Mouse (Mus musculus): ENCODE measurements around the gene Rbm47. TPM values are rescaled to one million over a fixed set of nuclear protein-coding genes. Genes with fewer than 3 reads are reported as not detected.

The Rbm47 gene
- polyA plus RNA-seq, 1 experiment from 2014 or later = 9.9 TPM

DNA sequence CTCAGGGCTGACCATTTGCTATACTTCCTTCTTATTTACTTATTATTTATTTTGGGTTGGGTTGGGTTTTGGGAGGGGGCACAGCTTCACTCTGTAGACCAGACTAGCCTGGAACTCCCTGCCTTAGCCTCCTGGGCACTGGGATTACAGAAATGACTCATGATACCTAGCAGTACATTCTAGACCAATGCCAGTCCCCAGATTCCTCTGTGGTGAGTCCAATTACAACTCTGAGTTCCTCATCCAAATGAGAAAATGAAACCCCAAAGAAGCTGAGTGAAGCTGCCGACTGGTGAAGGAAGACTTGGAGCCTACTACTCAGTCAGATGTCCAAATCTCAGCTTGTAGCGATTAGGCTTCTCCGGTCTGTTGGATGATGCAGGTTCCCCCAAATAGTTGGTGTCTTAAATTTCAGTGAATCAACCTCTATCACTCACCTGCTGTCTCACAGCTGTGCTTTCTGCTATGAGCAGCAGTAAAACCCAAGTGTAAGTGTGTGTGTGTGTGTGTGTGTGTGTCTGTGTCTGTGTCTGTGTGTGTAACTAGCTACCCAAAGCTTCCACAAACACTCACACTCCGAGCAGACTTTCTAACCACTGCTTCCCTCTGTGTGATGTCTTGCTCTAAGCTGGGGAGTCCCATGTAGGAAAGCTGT is 84.5 kb downstream of the Rbm47 start:
- 93% methylated on average over 4 of the region's 4 CpGs for WGBS
- no peaks in the 10 kb centered on the region for H3K36me3 ChIP-seq
- H3K4me1 ChIP-seq (replicated peaks) = no peaks in the 10 kb centered on the region
- DNase-seq (ENCODE audit: low spot score) = no peak
- H3K27me3 ChIP-seq (ENCODE audit: insufficient read depth, poor library complexity, severe bottlenecking) = no peaks in the 10 kb centered on the region
- no peak overlapping the region for H3K4me3 ChIP-seq
- no peaks in the 10 kb centered on the region for H3K9me3 ChIP-seq
- H3K27ac ChIP-seq = no peak overlapping the region

DNA sequence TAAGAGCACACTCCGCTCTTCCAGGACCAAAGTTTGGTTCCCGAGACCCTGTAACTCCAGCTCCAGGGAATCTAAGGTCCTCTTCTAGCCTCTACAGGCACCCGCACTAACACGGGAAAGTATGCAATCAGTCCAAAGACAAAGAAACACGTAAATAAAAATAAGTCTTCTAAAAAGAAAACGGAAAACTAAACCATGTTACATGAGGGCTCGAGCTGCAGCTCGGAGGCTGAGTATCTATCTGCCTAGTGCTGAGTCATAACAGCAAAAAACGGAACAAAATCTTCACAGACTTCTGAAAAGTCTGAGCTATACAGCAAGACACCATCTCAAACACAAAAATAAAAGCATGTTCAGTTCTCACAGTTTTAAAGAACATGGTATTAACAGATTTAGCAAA is 86.0 kb downstream of the Rbm47 start:
- no peak overlapping the region for H3K27ac ChIP-seq
- no peaks in the 10 kb centered on the region for H3K36me3 ChIP-seq
- 90% methylated on average over 9 of the region's 9 CpGs for WGBS
- peaks cover 6% of the 10 kb centered on the region; the same call in 1 of the 2 replicates for H3K4me1 ChIP-seq (replicated peaks)
- DNase-seq (ENCODE audit: low spot score) = no peak
- H3K27me3 ChIP-seq (ENCODE audit: insufficient read depth, poor library complexity, severe bottlenecking) = no peaks in the 10 kb centered on the region
- H3K4me3 ChIP-seq = no peak overlapping the region
- no peaks in the 10 kb centered on the region for H3K9me3 ChIP-seq

DNA sequence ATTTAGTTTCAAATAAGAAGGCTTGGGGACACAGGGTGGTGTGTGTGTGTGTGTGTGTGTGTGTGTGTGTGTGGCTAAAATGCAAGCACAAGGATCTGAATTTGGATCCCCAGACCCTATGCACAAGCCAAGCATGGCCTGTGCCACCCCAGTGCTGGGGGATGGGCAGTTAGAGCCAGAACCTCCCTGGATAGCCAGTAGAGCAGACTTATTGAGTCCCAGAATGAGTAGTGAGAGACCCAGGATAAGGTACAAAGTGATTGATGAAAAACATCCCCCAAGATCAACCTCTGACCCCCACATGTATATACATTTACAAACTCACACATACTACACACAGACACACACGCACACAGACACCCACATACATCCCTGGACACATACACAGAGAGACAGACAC is 86.6 kb downstream of the Rbm47 start:
- Histone ChIP-seq H3K4me1 (replicated peaks) (peaks cover 6% of the 10 kb centered on the region; the same call in 1 of the 2 replicates), H3K27ac (no peak overlapping the region), H3K36me3 (no peaks in the 10 kb centered on the region), H3K4me3 (no peak overlapping the region), H3K9me3 (no peaks in the 10 kb centered on the region), H3K27me3 (ENCODE audit: insufficient read depth, poor library complexity, severe bottlenecking) (no peaks in the 10 kb centered on the region)
- WGBS = 72% methylated on average over 1 of the region's 1 CpGs
- no peak for DNase-seq (ENCODE audit: low spot score)

DNA sequence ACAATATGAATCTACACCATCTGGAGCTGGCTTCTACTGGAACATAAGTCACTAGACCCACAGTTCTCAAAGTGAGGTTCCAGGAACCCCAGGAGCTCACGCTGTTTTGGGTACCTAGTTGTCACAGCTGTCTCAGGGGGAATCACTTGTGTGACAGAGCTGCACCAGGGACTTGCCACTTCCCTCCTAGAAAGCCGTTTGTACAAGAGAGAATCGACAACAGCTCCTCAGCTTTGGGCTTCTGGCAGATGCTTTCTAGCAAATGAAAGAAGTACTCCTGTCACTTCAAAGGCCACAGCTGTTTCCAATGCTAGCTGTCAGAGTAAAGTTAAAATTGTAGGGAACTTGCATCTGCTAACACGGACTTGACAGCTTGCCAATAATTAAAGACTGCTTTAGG is 87.4 kb downstream of the Rbm47 start:
- Histone ChIP-seq H3K4me1 (replicated peaks) (peaks cover 6% of the 10 kb centered on the region; the same call in 1 of the 2 replicates), H3K4me3 (no peak overlapping the region), H3K36me3 (no peaks in the 10 kb centered on the region), H3K9me3 (no peaks in the 10 kb centered on the region), H3K27me3 (ENCODE audit: insufficient read depth, poor library complexity, severe bottlenecking) (no peaks in the 10 kb centered on the region), H3K27ac (no peak overlapping the region)
- WGBS = 59% methylated on average over 4 of the region's 4 CpGs
- no peak for DNase-seq (ENCODE audit: low spot score)

DNA sequence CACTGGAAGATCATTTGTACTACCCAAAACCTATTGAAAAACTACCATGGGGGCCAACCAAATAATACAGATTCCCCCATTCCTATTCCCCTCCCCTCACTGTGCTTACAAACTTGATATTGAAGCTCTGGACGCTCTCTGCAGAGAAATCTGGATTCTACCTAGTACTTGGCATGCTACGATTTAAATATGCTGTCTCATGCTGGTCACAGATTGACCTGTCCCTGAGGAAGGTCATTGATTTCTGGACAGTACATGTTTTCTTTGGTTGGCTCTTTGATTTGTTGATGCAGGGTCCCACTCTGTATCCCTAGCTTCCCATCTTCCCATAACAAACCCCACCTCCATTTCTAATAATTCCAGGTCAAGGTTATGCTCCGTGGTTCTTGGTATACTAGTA is 88.4 kb downstream of the Rbm47 start:
- Histone ChIP-seq H3K36me3 (no peaks in the 10 kb centered on the region), H3K27ac (no peak overlapping the region), H3K9me3 (no peaks in the 10 kb centered on the region), H3K27me3 (ENCODE audit: insufficient read depth, poor library complexity, severe bottlenecking) (no peaks in the 10 kb centered on the region), H3K4me3 (no peak overlapping the region), H3K4me1 (replicated peaks) (peaks cover 6% of the 10 kb centered on the region; the same call in 1 of the 2 replicates)
- 94% methylated on average over 3 of the region's 3 CpGs for WGBS
- no peak for DNase-seq (ENCODE audit: low spot score)

DNA sequence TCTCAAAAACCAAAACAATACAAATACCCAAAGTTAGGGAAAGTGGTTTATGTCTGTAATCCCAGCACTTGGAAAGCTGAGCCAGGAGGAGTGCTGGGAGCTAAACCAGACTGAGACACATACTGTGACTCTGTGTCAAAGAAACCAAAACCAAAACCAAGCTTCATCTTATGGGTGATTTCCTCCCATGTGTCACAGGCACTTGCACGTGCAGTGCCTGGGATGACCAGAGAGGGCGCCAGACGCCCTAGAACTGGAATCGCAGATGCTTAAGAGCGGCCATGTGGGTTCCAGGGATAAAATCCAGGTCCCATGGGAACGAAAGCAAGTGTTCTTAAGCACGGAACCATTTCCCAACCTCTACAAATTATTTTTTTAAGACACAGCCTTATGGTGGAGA is 89.6 kb downstream of the Rbm47 start:
- Histone ChIP-seq H3K4me3 (no peak overlapping the region), H3K27me3 (ENCODE audit: insufficient read depth, poor library complexity, severe bottlenecking) (no peaks in the 10 kb centered on the region), H3K9me3 (no peaks in the 10 kb centered on the region), H3K4me1 (replicated peaks) (peaks cover 6% of the 10 kb centered on the region; the same call in 1 of the 2 replicates), H3K27ac (no peak overlapping the region), H3K36me3 (no peaks in the 10 kb centered on the region)
- DNase-seq (ENCODE audit: low spot score) = peak; percentile 55
- WGBS = 39% methylated on average over 7 of the region's 7 CpGs

DNA sequence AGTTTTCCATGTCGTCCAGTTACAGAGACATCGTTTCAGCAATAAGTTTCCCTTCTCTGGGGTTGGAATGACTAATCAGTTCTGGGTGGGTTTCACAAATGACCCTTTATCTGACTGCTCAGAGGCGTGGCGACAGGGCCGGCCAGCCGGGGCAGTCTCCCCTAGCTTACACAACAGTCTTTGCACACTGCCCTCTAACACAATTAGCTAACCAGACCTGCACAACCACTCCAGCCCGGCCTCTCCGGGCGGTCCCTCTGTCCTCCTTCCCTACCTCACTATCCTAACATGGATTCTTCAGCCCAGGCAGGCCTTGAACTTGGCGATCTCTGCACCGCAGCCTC is 90.7 kb downstream of the Rbm47 start:
- H3K27ac ChIP-seq = no peak overlapping the region

DNA sequence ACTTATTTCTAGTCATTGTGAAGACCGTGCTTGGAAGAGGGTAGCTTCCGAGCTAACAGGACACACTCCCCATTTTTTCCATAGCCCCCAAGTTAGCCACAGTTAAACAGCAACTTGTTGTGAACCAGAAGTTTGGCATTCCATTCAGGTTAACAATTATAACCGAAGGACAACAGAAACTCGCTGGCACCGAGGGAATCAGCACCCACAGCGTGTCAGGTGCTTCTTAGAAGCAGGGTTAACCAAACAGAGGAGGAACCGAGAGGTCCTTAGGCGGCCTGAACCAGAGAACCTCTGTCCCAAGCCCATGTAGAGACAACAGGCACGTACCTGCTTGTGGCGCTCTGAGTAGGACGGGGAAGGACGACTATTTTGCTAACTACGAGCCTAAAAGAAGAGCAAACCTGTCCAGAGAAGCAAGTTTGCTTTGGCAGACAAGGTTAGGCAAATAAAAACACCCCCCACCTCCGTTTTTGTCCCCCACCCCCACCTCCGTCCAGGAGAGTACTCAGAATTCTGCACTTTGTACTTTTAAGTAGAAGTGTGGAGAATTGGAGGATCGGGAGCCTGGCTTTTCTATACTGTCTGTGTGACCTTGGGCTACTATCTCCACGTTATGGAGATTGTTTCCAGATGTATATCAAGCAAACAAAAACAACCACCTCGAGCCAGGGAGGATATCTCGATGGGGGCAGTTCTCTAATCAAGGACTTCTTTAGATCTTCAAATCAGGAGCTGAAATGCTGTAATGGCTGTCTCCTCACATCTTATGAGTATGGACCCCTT is 91.3 kb downstream of the Rbm47 start:
- DNase-seq (ENCODE audit: low spot score) = no peak
- H3K36me3 ChIP-seq = no peaks in the 10 kb centered on the region
- no peak overlapping the region for H3K4me3 ChIP-seq
- H3K27me3 ChIP-seq (ENCODE audit: insufficient read depth, poor library complexity, severe bottlenecking) = no peaks in the 10 kb centered on the region
- H3K4me1 ChIP-seq (replicated peaks) = peaks cover 6% of the 10 kb centered on the region; the same call in 1 of the 2 replicates
- H3K9me3 ChIP-seq = no peaks in the 10 kb centered on the region
- WGBS = 74% methylated on average over 19 of the region's 19 CpGs
- no peak overlapping the region for H3K27ac ChIP-seq

More for the DNA sequence above, 90.7 kb downstream of the Rbm47 start:
- Histone ChIP-seq H3K4me1 (replicated peaks) (peaks cover 6% of the 10 kb centered on the region; the same call in 1 of the 2 replicates), H3K9me3 (no peaks in the 10 kb centered on the region), H3K4me3 (no peak overlapping the region), H3K36me3 (no peaks in the 10 kb centered on the region), H3K27me3 (ENCODE audit: insufficient read depth, poor library complexity, severe bottlenecking) (no peaks in the 10 kb centered on the region)
- 69% methylated on average over 11 of the region's 11 CpGs for WGBS
- no peak for DNase-seq (ENCODE audit: low spot score)

DNA sequence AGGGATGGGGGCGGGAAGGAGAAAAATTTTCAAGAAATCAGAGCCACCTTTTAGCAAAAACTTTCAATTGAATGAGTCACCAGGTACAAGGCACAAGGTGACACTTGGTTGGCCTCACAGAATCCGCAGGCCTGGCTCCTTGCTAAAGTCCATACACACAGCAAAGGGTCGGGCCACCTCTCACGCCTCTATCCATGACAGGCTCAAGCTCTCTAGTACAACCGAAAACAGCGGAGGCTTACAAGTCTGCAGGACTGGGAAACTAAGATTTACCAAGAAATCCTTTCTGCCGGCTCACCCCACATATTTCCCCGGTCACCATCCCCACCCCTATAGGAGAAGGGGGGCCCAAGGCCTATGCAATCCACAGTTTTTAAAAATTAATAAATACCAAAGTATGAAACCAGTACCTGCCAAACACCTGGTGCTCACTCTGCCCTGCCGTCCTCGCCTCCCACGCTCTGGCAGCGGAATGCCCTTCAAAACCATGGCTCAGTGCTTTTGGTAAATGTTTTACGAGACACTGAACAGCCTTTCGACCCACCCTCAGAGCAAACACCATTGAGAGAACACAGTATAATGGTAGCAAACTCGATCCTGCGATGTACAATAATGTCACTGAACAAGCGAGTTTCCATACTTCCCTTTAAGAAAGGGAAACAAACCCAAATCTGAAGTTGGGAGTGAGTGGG is 92.2 kb downstream of the Rbm47 start:
- WGBS = 89% methylated on average over 17 of the region's 17 CpGs
- no peaks in the 10 kb centered on the region for H3K36me3 ChIP-seq
- no peaks in the 10 kb centered on the region for H3K27me3 ChIP-seq (ENCODE audit: insufficient read depth, poor library complexity, severe bottlenecking)
- no peak overlapping the region for H3K27ac ChIP-seq
- no peak overlapping the region for H3K4me3 ChIP-seq
- DNase-seq (ENCODE audit: low spot score) = no peak
- no peaks in the 10 kb centered on the region for H3K9me3 ChIP-seq
- peaks cover 6% of the 10 kb centered on the region; the same call in 1 of the 2 replicates for H3K4me1 ChIP-seq (replicated peaks)

DNA sequence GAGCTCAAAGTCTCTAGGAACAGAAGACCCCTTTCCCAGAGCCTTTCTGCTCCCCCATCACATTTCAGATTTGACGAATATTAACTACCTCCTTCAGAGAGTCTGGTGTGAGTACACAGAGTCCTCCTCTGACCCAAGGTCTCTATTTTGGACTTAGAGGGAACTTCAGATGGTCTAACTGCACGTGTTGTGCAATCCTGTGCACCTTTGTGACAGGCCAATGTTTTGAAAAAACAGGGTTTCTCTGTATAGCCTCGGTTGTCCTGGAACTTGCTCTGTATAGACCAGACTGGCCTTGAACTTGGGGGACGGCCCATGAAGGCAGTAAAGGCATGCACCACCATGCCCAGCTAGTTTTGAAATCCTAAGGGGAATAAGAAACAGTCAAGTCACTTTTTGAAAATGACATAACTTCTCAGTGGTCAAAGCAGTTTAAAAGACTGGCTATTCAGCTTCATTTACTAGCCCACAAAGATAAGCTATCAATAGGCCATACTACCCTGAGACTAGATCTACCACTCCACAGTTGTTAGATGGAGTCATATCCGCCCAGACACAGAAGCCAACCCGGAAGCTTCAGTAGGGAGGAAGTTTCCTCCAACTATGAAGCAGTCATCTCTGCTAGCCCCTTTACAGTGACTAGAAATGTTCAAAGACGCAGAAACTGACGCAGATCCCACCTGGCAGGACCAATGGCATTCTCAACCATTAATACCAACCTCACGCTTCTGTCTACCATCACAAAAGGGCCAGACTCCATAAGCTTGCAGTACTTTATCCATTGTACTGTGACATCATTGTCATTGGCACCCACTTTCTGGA is 93.3 kb downstream of the Rbm47 start:
- DNase-seq (ENCODE audit: low spot score) = no peak

DNA sequence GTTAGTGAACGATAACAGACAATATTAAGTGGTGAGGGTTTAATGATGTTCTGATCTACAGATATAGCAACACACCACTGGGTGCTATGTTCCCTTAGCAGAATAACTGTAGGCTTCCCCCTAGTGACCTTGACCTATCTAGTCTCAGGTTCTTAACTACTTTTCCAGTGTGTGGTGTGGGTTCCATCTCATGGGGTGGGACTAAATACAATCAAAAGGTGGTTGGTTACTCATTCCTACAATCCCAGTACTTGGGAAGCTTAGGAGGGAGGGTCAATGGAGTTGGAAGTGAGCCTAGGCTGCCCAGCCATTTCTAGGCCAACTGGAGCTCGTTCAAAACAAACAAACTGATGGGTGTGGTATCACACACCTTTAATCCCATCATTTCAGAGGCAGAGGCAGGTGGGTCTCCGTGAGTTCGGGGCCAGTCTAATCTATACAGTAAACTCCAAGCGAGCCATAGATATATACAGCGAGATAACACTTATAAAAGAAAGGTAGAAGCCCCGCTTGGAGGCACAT is 94.4 kb downstream of the Rbm47 start:
- no peaks in the 10 kb centered on the region for H3K36me3 ChIP-seq
- no peaks in the 10 kb centered on the region for H3K27me3 ChIP-seq (ENCODE audit: insufficient read depth, poor library complexity, severe bottlenecking)
- H3K27ac ChIP-seq = no peak overlapping the region
- no peak for DNase-seq (ENCODE audit: low spot score)
- WGBS = 94% methylated on average over 7 of the region's 7 CpGs
- H3K9me3 ChIP-seq = no peaks in the 10 kb centered on the region
- H3K4me1 ChIP-seq (replicated peaks) = peaks cover 6% of the 10 kb centered on the region; the same call in 1 of the 2 replicates
- H3K4me3 ChIP-seq = no peak overlapping the region

More for the DNA sequence above, 93.3 kb downstream of the Rbm47 start:
- 91% methylated on average over 9 of the region's 9 CpGs for WGBS
- Histone ChIP-seq H3K9me3 (no peaks in the 10 kb centered on the region), H3K36me3 (no peaks in the 10 kb centered on the region), H3K4me1 (replicated peaks) (peaks cover 6% of the 10 kb centered on the region; the same call in 1 of the 2 replicates), H3K27ac (no peak overlapping the region), H3K4me3 (no peak overlapping the region), H3K27me3 (ENCODE audit: insufficient read depth, poor library complexity, severe bottlenecking) (no peaks in the 10 kb centered on the region)

DNA sequence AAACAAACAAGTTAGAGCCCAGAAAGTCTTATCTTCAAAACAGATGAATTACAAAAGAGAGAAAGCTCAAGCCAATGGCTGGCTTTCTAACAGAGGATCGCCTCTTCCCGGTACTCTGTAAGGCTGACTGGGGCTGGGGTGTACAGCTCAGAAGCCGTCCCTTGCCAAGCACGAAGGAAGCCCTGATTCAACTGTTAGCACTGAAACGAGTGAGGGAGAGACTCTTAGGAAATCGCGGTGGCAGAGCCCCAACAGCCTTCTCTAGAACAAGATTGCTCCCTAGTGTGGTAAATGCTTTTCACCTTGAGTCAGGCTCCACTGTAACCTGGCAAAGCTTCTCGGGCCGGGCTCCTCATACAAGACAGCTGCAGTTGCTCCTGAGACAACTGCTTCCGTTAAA is 95.5 kb downstream of the Rbm47 start:
- 47% methylated on average over 10 of the region's 10 CpGs for WGBS
- Histone ChIP-seq H3K27me3 (ENCODE audit: insufficient read depth, poor library complexity, severe bottlenecking) (no peaks in the 10 kb centered on the region), H3K9me3 (no peaks in the 10 kb centered on the region), H3K27ac (no peak overlapping the region), H3K36me3 (no peaks in the 10 kb centered on the region), H3K4me3 (no peak overlapping the region), H3K4me1 (replicated peaks) (peaks cover 4% of the 10 kb centered on the region; the same call in 1 of the 2 replicates)
- no peak for DNase-seq (ENCODE audit: low spot score)

Measured in hindbrain, embryonic 10.5 days (tissue).